Mouse (Mus musculus): ENCODE results near the gene Itih5.

Gene Itih5

DNA sequence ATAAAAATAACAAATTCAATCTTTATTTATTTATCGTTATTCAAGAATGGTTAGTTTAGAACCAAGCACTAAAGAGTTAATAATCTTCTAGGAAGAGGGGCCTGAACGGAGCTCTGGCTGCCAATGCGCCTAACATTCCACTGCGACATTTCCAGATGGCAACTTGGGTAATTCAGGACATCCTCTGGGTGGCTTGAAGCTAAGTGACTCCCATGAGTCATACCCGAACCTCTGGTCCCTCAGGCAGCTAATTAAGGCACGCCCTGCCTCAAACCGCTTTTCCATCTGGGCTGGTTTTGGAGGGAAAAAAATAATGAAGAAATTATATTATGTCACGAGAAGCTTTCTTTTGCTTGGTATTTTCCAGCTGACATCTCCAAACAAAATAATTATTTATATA, 14.6 kb downstream of the Itih5 start:
- no peak for DNase-seq (ENCODE audit: low spot score)

GRCm38 (mm10) chr2:10169991-10170390, 16.6 kb downstream of the Itih5 start:
- no peak for DNase-seq (ENCODE audit: low spot score)

DNA sequence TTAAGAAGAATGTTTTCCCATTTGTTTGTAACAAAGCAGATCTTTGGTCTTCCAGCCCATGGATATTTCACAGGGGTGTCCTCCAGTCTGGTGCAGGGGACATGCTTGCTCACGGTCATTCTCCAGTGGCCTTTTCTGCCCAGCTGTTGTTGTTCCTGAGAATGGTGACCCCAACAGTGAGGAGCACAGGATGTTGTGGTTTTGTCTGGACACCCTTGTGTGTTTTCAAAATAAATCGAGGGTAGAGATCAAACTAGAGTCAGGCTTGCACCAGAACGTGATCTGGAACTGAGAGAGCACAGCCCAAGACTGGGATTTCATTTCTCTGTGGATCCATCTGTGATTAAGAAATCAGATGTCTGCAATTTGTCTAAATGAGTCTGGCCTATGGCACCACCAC, 40.2 kb downstream of the Itih5 start:
- no peak for DNase-seq (ENCODE audit: low spot score)

DNA sequence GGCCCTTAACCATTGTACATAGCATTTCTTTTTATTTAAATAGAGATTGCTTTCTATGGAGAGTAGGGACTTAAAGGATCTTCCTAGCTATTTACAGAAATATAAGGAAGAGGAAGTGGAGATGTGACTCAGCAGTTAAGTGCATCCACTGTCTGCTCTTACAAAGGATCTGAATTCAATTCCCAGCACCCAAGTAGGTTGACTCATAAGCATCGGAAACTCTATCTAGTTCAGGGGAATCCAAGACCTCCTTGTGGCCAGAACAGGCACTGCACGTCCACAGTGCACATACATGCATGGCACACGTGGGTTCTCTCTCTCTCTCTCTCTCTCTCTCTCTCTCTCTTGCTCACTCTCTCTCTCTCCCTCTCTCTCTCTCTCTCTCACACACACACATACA, 41.8 kb downstream of the Itih5 start:
- DNase-seq (ENCODE audit: low spot score): no peak

- no peak for DNase-seq (ENCODE audit: low spot score)
Measured at GRCm38 (mm10) chr2:10199326-10199725, 46.0 kb downstream of the Itih5 start.

DNA sequence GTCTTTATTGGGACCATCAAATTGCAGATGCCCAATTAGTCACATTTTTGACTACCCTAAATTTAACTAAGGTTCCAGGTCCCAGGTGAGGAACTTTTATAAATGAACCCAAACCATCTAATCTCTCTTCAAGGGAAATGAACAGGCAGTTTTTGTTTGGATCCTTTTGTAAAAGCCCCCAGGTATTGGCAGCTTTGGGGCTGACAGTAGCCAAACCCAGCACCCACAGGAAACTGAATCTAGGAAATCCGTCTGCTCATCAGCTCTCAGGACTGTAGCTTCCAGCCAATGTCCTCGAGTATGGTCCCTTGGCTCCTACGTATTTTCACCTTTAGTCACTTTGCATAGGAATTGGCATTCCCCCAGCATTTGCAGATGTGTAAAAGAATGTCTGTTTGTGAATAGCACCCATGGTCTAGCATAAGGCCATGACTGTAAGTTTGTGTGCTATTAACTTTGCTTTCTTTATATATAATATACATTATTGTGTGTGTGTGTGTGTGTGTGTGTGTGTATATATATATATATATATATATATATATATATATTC, 47.4 kb downstream of the Itih5 start:
- DNase-seq (ENCODE audit: low spot score): no peak

DNA sequence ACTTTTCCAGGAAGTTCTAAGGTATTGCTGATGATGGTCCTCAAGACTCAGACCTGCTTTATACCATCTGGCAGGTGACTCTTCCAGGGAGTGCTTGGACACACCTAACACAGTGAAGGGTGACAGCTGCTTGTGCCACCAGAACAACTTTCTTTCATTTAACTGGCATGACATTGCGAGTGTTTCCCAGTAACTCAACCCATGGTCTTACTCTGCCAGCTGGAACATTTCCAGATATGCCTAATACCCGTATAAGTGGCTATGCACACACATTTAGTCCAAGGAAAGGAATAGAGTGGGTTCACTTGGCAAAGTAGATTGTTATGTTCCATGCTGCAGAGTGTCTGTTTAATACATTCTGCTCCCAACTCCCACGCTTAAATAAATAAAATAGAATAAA, 50.9 kb downstream of the Itih5 start:
- DNase-seq (ENCODE audit: low spot score): no peak

DNA sequence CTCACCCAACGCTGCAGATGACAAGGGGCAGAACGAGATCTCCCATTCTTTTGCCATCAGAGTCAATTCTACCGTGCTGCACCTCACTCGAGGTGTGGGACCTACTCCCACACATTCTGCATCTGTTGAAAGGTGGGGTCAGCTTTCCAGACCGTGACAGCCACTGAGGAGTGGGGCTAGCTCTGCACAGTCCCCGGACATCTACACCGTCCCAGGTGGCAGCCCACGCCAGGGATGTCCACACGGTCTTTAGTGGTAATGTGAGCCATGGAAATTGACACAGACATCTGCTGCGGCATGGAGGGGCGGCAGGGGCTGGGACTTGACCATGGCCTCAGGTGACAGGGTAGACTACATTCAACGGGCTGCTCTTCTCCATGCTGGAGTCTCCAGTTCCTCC, 60.1 kb downstream of the Itih5 start:
- DNase-seq (ENCODE audit: low spot score): no peak

DNA sequence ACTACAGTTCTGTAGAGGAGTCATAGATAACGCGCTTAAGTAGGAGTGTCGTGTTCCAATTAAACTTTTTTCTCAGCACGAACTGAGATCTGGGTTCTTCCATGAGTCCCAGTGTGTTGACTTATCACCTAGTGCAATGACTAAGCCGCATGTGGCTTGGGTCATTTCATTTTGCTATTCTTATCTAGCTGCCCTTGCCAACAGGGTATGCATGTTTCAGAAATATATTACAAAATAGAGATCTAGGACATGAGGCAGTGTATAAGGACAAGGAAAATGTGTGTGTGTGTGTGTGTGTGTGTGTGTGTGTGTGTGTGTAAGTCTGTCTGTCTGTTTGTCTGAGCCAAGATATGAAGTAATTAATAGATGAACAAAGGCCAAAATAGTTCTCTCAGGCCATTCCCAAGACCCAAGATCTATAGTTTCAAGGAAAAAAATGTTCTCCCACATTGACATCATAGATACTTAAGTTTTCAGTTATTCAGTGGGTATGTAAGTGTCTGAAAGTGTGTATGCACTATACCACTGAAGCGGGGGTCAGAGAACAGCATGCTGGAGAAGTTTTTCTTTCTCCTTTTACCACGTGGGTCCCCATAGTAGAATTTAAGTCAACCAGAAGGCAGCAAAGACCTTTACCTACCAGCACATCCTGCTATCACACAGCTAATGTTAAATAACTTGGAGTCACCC, 62.6 kb downstream of the Itih5 start:
- no peak for DNase-seq (ENCODE audit: low spot score)

- DNase-seq (ENCODE audit: low spot score): no peak
Measured at GRCm38 (mm10) chr2:10216566-10217247, 63.3 kb downstream of the Itih5 start.

DNA sequence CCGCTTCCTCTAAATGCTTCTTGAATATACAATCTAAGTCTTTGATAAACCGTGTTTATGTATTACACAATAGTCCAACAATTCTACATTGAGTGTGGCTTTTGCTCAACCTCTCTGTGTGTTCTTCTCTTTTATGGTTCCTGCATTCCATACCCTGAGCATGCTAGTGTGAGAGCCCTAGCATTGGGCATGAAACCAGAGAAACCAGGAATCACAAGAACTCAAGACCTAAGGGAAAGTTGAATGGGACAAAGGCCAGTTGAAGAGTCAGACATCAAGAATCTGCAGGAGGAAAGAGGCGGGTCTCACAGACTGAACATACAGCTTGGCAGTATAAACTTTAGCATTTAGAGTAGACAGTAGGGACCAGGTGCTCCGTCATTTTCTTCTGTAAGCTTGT, 68.5 kb downstream of the Itih5 start:
- DNase-seq (ENCODE audit: low spot score): no peak

DNA sequence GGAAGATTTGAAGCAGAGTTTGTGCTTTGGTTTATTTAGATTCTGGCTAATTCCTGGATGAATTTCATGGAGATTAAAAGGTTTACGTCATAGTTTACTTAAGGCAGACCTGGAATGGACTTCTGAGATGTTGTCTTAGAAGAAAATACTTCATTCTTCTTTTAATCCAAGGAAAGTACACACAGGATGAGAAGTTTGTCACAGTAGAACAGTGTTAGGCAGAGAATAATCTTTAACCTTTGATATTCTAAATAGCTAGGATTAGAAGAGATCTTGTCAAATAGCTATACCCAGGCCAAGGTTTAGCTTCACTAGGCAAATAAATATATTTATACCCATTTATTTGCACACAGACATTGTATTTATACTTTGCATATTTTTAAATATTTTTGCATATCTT, 73.5 kb downstream of the Itih5 start:
- DNase-seq (ENCODE audit: low spot score): no peak

DNA sequence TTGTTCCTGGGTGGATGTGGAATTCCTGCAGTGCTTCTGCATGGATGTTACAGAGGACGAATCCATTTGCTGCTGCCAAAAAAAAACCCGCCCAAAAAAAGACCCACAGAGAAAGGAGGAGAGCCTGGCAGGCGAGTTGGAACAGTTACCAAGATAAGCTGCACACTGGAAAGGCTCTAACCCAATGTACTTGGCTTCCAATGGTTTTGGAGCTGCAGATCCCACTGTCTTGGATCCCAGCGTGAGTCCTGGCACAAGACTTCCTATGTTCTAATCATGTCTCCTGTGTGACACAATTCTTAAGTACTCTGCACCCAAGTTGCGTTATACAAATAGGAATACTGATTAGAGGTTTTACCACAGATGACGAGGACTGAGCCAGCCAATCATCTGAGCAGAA, 78.6 kb downstream of the Itih5 start:
- DNase-seq (ENCODE audit: low spot score): no peak

DNA sequence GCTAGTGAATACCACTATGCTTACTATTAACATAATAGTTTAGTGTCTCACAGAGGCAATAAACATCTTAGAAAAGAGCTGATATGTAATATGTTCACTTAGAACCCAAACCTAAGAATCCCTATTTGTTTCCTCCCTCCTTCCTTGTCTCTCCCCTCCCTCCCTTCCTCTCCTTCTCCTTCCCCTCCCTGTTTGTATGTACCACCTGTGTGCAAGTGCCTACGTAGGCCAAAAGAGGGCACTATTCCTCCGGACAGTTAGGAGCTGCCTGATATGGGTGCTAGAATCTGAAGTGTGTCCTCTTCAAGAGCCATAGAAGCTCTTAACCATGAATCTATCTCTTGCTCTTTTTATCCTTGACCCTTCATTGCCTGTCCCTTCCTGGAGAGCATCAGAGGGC, 83.2 kb downstream of the Itih5 start:
- DNase-seq (ENCODE audit: low spot score): no peak

DNA sequence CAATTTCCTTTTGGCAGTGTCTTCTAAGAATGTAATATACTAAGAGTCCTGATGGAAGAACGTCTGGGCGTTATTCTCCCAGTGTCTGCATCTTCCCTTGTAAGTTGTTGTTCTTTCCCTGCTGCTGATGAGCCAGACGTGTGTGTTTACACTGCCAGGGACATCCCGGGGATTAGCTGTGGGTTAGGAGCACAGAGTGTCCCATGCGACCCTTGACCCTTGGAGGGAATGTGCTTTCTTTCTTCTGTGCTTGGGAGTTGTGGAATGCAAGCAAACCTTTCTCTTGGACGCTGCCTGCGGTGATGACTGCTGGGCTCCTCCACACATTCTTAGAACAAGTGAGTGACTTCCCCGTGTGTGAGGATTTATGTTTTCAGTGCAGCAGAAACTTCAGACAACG, 89.6 kb downstream of the Itih5 start:
- DNase-seq (ENCODE audit: low spot score): peak; percentile 88

DNA sequence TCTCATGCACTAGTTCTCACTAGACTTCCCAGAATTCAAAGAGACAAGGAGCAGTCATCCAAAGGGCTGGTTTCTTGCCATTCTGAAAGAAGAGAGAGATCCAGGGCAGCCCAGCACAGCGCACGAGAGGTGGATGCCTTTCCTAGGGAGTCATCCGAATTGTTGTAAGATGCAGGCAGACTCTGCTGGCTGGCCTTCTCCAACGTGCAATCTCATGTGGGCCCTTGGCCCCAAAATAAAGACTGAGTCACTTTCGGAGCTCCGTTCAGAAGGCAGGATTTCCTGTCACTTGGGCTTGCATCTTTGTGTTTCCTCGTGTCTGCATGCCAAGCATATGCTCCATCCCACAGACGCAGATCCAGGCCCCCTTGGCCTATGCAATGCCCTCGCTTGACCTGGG, 97.1 kb downstream of the Itih5 start:
- no peak for DNase-seq (ENCODE audit: low spot score)

- no peak for DNase-seq (ENCODE audit: low spot score)
Measured at GRCm38 (mm10) chr2:10250926-10251325, 97.6 kb downstream of the Itih5 start.

- no peak for DNase-seq (ENCODE audit: low spot score)
Measured at GRCm38 (mm10) chr2:10251466-10251865, 98.1 kb downstream of the Itih5 start.

GRCm38 (mm10) chr2:10252016-10252415, 98.6 kb downstream of the Itih5 start:
- DNase-seq (ENCODE audit: low spot score): no peak

- no peak for DNase-seq (ENCODE audit: low spot score)
Measured at GRCm38 (mm10) chr2:10253351-10253750, 100.0 kb downstream of the Itih5 start.

- DNase-seq (ENCODE audit: low spot score): no peak
Measured at GRCm38 (mm10) chr2:10256949-10257348, 103.6 kb downstream of the Itih5 start.

GRCm38 (mm10) chr2:10258312-10258711, 104.9 kb downstream of the Itih5 start:
- no peak for DNase-seq (ENCODE audit: low spot score)

DNA sequence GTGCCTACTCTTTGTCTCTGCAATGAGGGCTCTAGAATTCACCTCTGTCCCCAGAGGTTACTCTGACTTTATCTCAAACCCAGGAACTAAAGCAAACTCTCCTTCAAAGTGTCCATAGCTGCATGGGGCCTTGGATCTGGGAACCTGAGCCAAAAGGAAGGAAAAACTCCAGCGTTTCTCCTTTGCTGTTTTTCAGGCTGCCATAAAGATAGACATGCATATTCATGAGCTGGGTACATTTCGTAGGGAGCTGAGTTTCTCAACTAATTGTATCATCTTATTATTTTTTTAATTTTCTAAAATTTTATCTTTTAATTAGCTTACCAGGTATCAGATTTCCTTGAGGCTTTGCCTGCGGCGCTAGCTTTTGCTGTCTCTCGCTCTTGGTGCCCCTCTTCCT, 106.7 kb downstream of the Itih5 start:
- no peak for DNase-seq (ENCODE audit: low spot score)

DNA sequence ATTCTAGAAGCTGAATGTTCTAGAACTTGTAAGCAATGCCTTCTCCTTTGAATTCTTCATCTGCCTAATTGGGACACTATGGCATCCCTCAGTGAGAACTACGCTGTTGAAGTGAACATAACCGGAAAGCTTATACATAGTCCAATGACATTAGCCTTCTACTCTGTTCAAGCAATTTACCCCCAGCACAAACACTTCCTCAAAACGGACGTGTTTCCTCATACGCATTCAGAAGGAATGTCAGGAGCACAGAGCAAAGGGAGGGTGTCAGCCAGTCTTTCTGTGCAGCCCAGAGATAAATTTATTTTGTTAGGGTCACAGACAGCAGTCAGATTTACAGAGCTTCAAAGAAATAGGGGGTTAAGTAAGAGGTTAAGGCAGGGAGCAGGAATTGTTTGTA, 108.0 kb downstream of the Itih5 start:
- DNase-seq (ENCODE audit: low spot score): no peak
